Mouse (Mus musculus) embryonic fibroblast, embryonic 13.5 days (primary cell): ENCODE measurements at regions not wholly inside any gene's neighbourhood (a gene's known extent, or its start where the extent isn't known, plus 50 kb on each side); places are given as distances from the start of the nearest gene placed in this dataset.

ENCODE experiments used
- CTCF ChIP-seq: IDR thresholded peaks from 2 replicates; pipeline ENCODE4 v1.5.1; 2011; ENCODE audit warnings: mild to moderate bottlenecking, control low read depth, low read length, moderate library complexity, borderline replicate concordance; ENCODE audit not compliant: insufficient read depth
- POLR2A ChIP-seq: IDR thresholded peaks from 2 replicates; pipeline ENCODE4 v1.6.1; 2011; ENCODE audit warnings: low read depth, mild to moderate bottlenecking, control low read depth, low read length, moderate library complexity

- no peak for TF ChIP-seq POLR2A
- peak; percentile 63; the same call in 1 of the 2 replicates for TF ChIP-seq CTCF
Measured at GRCm38 (mm10) chr11:117048911-117049310, 66.1 kb upstream of the Sec14l1 start.
